Mouse (Mus musculus) natural killer cell, adult 2 months (primary cell): ENCODE measurements around the gene Svop.

Experiments used
- DNase-seq, 2 experiments: peaks; one replicate each; pipeline ENCODE4 v3.0.0; 2022; ENCODE audit warnings: low spot score in 2 of 2

Gene Svop

DNA sequence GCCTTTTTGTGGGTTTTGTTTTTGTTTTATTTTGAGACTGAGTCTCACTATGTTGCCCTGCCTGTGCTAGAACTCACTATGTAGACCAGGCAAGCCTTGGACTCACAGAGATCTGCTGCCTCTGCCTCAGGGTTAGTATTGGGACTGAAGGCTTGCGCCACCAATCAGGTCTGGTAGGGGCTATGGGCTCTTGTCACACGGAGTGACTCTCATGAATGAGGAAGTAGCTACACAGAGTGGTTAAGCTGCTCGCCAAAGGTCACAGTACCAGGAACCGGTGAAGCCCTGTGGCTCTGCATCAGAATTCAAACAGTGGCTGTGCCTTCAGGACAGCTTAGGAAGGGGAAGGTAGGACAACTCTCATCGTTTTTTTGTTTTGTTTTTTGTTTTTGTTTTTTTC lies 92.0 kb downstream of the Svop start:
- peak; percentile 26 to 44 for DNase-seq

GRCm38 (mm10) chr5:113996458-113996857 lies 94.9 kb downstream of the Svop start:
- no peak for DNase-seq

GRCm38 (mm10) chr5:113993487-113994465 lies 97.6 kb downstream of the Svop start, which contains the start of gene Ssh1:
TSS of gene Ssh1 (minus strand) at chr5:113993894.
- DNase-seq, result peak; percentile 72 to 74

DNA sequence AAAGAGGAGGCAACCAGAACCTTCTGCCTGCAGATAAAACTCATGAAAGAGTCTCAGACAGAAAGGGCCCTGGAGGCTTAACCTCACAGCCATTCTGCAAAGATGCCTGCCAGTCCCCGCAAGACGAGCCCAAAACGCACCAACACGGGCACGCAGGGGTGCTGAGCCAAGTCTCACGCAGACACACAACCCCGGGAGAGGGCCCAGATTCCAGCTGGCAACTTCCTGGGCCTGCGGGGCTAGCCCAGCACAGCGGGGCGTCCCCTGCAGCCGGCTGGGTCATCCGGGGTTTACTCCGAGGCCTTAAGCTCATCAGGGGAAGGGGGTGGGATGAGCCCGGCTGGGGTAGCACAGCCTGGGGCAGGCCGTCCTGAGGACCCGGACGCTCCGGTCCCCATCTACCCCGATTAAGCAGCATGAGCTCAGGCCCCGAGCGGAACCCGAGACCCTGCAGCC lies 98.3 kb downstream of the Svop start:
- peak; percentile 30 to 35 for DNase-seq

GRCm38 (mm10) chr5:113992339-113992831 lies 99.0 kb downstream of the Svop start:
- DNase-seq, result peak; percentile 84 to 87

GRCm38 (mm10) chr5:113991141-113991540 lies 100.2 kb downstream of the Svop start:
- no peak for DNase-seq

DNA sequence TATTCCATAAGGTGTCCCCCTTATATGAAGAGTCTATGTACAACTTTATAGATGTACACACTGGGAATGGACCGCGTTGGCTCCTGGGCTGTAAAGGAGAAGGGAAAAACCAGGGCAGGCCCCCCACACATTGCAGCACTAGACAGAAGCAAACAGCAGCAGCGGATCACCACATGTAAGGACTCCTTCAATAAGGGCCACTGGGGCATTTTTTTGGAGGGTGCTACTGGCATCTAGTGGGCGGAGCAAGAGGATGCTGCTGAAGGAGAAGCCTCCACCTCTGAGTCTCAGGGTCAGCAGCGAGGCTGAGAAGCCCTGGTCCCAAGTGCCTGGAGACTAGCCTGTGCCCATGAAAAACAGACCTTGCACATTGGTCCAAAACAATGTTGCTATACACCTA lies 100.8 kb downstream of the Svop start:
- DNase-seq, result no peak

GRCm38 (mm10) chr5:113989437-113990024 lies 101.8 kb downstream of the Svop start:
- no peak for DNase-seq

DNA sequence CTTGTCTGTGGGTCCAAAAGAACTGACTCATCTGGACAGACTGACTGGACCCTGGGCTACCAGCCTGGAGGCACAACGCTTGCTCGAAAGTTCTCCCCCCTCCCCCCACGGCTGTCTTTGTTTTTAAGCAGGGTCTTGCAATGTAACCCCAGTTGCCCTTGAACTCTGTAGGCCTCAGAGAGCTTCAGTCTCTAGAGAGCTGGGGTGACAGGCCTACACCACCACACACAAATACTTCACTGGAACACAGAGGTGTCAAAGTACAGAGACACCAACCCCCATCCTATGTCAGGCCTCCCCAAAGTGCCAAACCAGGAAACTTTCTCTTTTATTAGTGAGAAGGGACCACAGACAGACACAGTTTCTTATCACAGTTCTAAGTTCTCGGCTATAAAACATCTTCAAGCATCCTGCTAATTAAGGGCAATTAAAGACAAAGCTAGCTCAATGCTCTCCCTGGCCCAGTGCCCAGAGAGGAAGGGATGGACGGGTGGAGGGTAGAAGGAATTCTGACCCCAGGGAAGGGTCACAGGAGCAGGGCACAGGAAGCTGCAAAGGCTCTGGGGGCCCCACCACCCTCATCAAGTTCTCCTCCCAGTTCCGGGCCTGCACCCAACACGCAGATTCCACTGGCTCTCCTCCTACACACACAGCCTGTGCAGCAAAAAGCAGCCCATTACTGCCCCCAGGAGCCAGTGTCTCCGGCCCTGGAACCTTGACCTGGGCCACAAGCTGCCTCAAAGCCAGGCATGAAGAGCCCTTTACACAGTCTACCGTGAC lies 105.0 kb downstream of the Svop start:
- DNase-seq, result peak; percentile 7 to 48

GRCm38 (mm10) chr5:113985737-113986136 lies 105.6 kb downstream of the Svop start:
- no peak for DNase-seq

- no peak for DNase-seq
Measured at GRCm38 (mm10) chr5:113984025-113984740, 107.2 kb downstream of the Svop start.

DNA sequence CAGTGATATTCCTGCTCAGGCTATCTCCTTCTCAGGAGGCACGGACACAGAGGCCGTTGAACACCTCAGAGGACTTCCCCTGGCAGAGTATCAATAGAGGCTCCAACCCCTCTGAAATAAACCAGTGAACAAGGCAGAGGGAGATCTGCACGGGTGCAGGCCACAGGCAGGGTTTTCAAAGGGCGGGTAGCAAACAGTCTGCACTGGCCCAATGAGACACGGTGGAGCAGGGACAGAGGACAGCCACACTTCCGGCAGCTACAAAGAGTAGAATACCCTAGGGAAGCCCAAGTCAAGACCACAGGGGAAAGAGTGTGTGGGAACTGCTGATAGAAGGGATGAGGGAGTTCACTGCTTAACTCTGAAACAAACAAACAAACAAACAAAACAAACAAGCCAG lies 107.8 kb downstream of the Svop start:
- no peak for DNase-seq

GRCm38 (mm10) chr5:113981843-113982242 lies 109.5 kb downstream of the Svop start:
- DNase-seq, result no peak

DNA sequence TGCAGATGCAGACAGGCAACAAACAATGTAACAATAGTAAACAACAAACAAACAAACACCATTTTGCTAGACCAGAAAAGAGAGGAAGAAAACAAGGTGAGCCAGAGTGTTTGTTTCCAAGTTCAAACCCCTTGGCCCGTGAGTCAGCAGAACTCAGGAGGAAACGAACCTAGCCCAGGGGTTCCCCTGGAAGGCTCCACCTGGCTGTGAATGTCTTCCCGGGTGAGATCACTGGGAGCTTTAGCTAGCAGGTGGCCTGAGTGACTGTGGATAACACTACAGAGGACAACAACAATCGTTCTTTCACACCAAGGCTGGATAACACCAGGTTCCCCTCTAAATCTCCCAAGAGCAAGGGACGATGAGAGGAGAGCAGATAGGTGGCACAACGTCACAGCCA lies 110.2 kb downstream of the Svop start:
- no peak for DNase-seq

DNA sequence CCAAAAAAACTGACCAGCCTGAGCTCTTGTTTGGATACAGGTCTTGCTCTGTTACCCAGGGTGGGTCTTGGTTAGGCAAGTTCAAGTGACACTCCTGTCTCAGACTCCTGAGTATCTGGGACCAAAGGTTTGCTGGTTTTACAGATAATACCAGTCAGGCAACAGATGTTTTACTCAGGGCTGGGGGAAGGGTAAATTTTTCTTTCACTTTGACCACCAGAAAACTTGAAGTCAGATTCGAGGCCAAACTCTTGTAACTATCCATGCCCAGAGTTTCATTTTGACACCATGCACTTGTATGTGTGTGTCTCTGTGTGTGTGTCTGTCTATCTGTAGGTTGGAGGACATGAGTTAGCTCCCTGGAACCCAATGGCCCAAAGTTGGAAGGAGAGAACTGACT lies 110.9 kb downstream of the Svop start:
- DNase-seq, result no peak

DNA sequence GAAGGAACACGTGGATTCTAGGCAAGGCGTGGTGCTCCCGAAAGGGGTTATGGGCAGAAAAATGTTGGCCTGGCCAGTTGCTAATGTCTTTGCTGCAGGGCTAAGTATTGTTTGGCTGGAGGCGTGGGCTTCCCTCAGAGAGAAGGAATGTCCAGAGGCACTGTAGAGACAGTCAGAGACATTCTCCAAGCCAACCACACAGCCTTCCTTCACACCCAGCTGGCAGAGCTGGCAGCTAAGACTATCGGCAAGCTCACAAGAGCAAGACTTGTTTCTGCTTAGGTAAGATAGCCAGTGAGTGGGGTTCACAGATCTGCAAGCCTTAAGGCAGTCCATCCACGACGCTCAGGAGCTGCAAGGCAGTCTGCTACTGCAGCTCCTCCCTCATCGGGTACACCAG lies 114.1 kb downstream of the Svop start:
- DNase-seq, result no peak
